Mouse (Mus musculus) forebrain, postnatal 0 days (tissue): ENCODE measurements around the gene Thsd4. TPM values are rescaled to one million over a fixed set of nuclear protein-coding genes. Genes with fewer than 3 reads are reported as not detected.
A peak's percentile ranks its signal among the peaks of the same experiment; 100 is the strongest.
"Not testable (repeated sequence)": the region's sequence is repeated elsewhere in the genome, so short reads cannot be mapped to it uniquely, and the experiment has no call there.

Source experiments
- ATAC-seq: fragments of 200-750 bp; cut with Nextera tagmentation; 2 replicates; pipeline ENCODE4 v1.8.0; 2017; ENCODE audit warnings: mild to moderate bottlenecking, moderate library complexity
- DNase-seq: peaks from one replicate; pipeline ENCODE4 v3.0.0-alpha.2; 2015
- H3K27ac ChIP-seq: fragments of 300-500 bp; sonication (generic); 2 replicates; pipeline ENCODE4 v1.5.1; 2014; ENCODE audit warnings: low read depth, mild to moderate bottlenecking, antibody characterized with exemption, low read length, moderate library complexity, mixed read lengths
- H3K27me3 ChIP-seq: fragments of 300-500 bp; sonication (generic); 2 replicates; pipeline ENCODE4 v1.6.1; 2014; ENCODE audit warnings: mild to moderate bottlenecking, low read length, mixed read lengths; ENCODE audit not compliant: insufficient read depth
- H3K36me3 ChIP-seq: fragments of 300-500 bp; sonication (generic); 2 replicates; pipeline ENCODE4 v1.6.1; 2014; ENCODE audit warnings: mild to moderate bottlenecking, moderate library complexity; ENCODE audit not compliant: insufficient read depth
- H3K4me1 ChIP-seq: fragments of 300-500 bp; sonication (generic); 2 replicates; pipeline ENCODE4 v1.6.1; 2014; ENCODE audit warnings: antibody characterized with exemption; ENCODE audit not compliant: insufficient read depth
- H3K4me2 ChIP-seq: fragments of 300-500 bp; sonication (generic); 2 replicates; pipeline ENCODE4 v1.6.1; 2014; ENCODE audit warnings: low read depth, mild to moderate bottlenecking, moderate library complexity
- H3K4me3 ChIP-seq: fragments of 300-500 bp; sonication (generic); 2 replicates; pipeline ENCODE4 v1.5.1; 2014; ENCODE audit warnings: low read depth, low read length, mixed read lengths
- H3K9ac ChIP-seq: fragments of 300-500 bp; sonication (generic); 2 replicates; pipeline ENCODE4 v1.6.1; 2014; ENCODE audit warnings: mild to moderate bottlenecking
- H3K9me3 ChIP-seq: fragments of 300-500 bp; sonication (generic); 2 replicates; pipeline ENCODE4 v1.6.1; 2016; ENCODE audit warnings: low read length
- CTCF ChIP-seq: sonication (generic); IDR thresholded peaks from 2 replicates; pipeline ENCODE4 v1.5.1; 2016; ENCODE audit warnings: antibody characterized with exemption, control low read depth, low read depth
- WGBS: fragments of 180-500 bp; shearing (Covaris S2); extraction: QIAGEN DNeasy Blood & Tissue Kit; methylation state at CpG from one replicate; pipeline ENCODE4 v1.1.7; 2014; 5-methylcytosine and 5-hydroxymethylcytosine counted together
- polyA plus RNA-seq: library from polyadenylated mRNA; unstranded; fragments of >200 nt; fragmentation: Nextera tagmentation; extraction: Ambion mirVana; gene quantifications from 2 replicates; pipeline ENCODE4 v1.2.1, GENCODE M21; 2015
- total RNA-seq: library from RNA; depleted of rRNA; stranded (reverse); fragments of >200 nt; gene quantifications from 2 replicates; pipeline ENCODE4 v1.2.3, GENCODE M21; 2014

Gene Thsd4
- total and polyA plus RNA-seq, 2 experiments from 2014 or later: 3.5 to 14.2 TPM

GRCm38 (mm10) chr9:59965046-59965445 is 556.8 kb downstream of the Thsd4 start:
- Histone ChIP-seq H3K27me3 (no peaks in the 10 kb centered on the region), H3K4me2 (no peak overlapping the region), H3K9ac (no peak overlapping the region), H3K4me3 (no peak overlapping the region), H3K4me1 (no peaks in the 10 kb centered on the region), H3K9me3 (no peaks in the 10 kb centered on the region), H3K27ac (no peak overlapping the region), H3K36me3 (no peaks in the 10 kb centered on the region)
- no peak for ATAC-seq
- TF ChIP-seq CTCF: no peak
- WGBS: 88% methylated on average over 10 of the region's 10 CpGs
- no peak for DNase-seq

- Histone ChIP-seq H3K4me1 (no peaks in the 10 kb centered on the region), H3K36me3 (no peaks in the 10 kb centered on the region), H3K4me3 (no peak overlapping the region), H3K27me3 (no peaks in the 10 kb centered on the region), H3K9ac (no peak overlapping the region), H3K27ac (no peak overlapping the region), H3K4me2 (no peak overlapping the region), H3K9me3 (no peaks in the 10 kb centered on the region)
- ATAC-seq (no peak), DNase-seq (no peak)
- WGBS: 50% methylated on average over 3 of the region's 3 CpGs
- no peak for TF ChIP-seq CTCF
Observed at GRCm38 (mm10) chr9:59964367-59964766, 557.5 kb downstream of the Thsd4 start.

- Histone ChIP-seq H3K4me2 (no peak overlapping the region), H3K9me3 (no peaks in the 10 kb centered on the region), H3K4me3 (no peak overlapping the region), H3K27me3 (no peaks in the 10 kb centered on the region), H3K9ac (no peak overlapping the region), H3K4me1 (no peaks in the 10 kb centered on the region), H3K27ac (no peak overlapping the region), H3K36me3 (no peaks in the 10 kb centered on the region)
- no peak for DNase-seq
- no peak for TF ChIP-seq CTCF
- ATAC-seq: no peak
- WGBS: 49% methylated on average over 14 of the region's 14 CpGs
Observed at GRCm38 (mm10) chr9:59961201-59961955, 560.5 kb downstream of the Thsd4 start.

GRCm38 (mm10) chr9:59960559-59960958 is 561.3 kb downstream of the Thsd4 start, which contains the start of gene Nr2e3:
Gene Nr2e3 (minus strand): TSS chr9:59960659.
- H3K27ac ChIP-seq: no peak within 1 kb of the TSS
- H3K4me3 ChIP-seq: no peak within 1 kb of the TSS
- no peak within 1 kb of the TSS for H3K4me2 ChIP-seq
- H3K4me1 ChIP-seq: no peaks in the 10 kb centered on the region
- TF ChIP-seq CTCF: no peak
- no peaks in the 10 kb centered on the region for H3K9me3 ChIP-seq
- 90% methylated on average over 10 of the region's 10 CpGs for WGBS
- H3K27me3 ChIP-seq: no peaks in the 10 kb centered on the region
- H3K36me3 ChIP-seq: no peaks in the 10 kb centered on the region
- no peak for ATAC-seq
- no peak within 1 kb of the TSS for H3K9ac ChIP-seq
- no peak for DNase-seq

GRCm38 (mm10) chr9:59959276-59959675 is 562.6 kb downstream of the Thsd4 start:
- Histone ChIP-seq H3K4me2 (no peak overlapping the region), H3K9ac (no peak overlapping the region), H3K36me3 (no peaks in the 10 kb centered on the region), H3K9me3 (no peaks in the 10 kb centered on the region), H3K27me3 (no peaks in the 10 kb centered on the region), H3K27ac (no peak overlapping the region), H3K4me1 (no peaks in the 10 kb centered on the region), H3K4me3 (no peak overlapping the region)
- 2% methylated on average over 8 of the region's 8 CpGs for WGBS
- ATAC-seq (peak; percentile 73; the same call in 1 of the 2 replicates), DNase-seq (peak; percentile 90)
- TF ChIP-seq CTCF: peak; percentile 94

GRCm38 (mm10) chr9:59958115-59958514 is 563.7 kb downstream of the Thsd4 start:
- not testable (repeated sequence) for H3K27ac ChIP-seq, H3K4me1 ChIP-seq, H3K27me3 ChIP-seq, DNase-seq, H3K36me3 ChIP-seq, H3K4me2 ChIP-seq, H3K9me3 ChIP-seq, ATAC-seq, H3K4me3 ChIP-seq, H3K9ac ChIP-seq
- WGBS: 68% methylated on average over 1 of the region's 1 CpGs

GRCm38 (mm10) chr9:59956496-59956895 is 565.4 kb downstream of the Thsd4 start:
- Histone ChIP-seq H3K9ac (no peak overlapping the region), H3K27me3 (no peaks in the 10 kb centered on the region), H3K9me3 (no peaks in the 10 kb centered on the region), H3K4me2 (no peak overlapping the region), H3K27ac (no peak overlapping the region), H3K4me1 (no peaks in the 10 kb centered on the region), H3K4me3 (no peak overlapping the region), H3K36me3 (no peaks in the 10 kb centered on the region)
- no peak for ATAC-seq
- no peak for DNase-seq
- TF ChIP-seq CTCF: no peak
- 51% methylated on average over 6 of the region's 6 CpGs for WGBS
